Mouse (Mus musculus) gastrocnemius, postnatal 25 days (tissue): ENCODE measurements around the gene Spdye4a. TPM values are rescaled to one million over a fixed set of nuclear protein-coding genes. Genes with fewer than 3 reads are reported as not detected.

Experiments
- DNase-seq: peaks from one replicate; pipeline ENCODE4 v3.0.0; 2022
- long read RNA-seq, 2 experiments: library from polyadenylated mRNA; stranded (forward); transcript quantifications; one replicate each; pipeline ENCODE4 v2.0.0; 2021
- total RNA-seq, 2 experiments: library from RNA; stranded (reverse); gene quantifications; 1 replicate in 1 of 2; 2 replicates in 1 of 2; pipeline ENCODE4 v1.2.3; 2021

The Spdye4a gene
- total RNA-seq, result not detected
- long read RNA-seq, experiment 1, result 0 reads
- long read RNA-seq, experiment 2, result 0 reads

GRCm38 (mm10) chr5:143226790-143227189 lies at the start of gene Spdye4a:
Spdye4a (minus strand) TSS chr5:143226890.
- DNase-seq, result no peak

GRCm38 (mm10) chr5:143275761-143276160 lies 49.1 kb upstream of the Spdye4a start:
- DNase-seq, result no peak

GRCm38 (mm10) chr5:143272540-143273330 lies 46.0 kb upstream of the Spdye4a start:
- DNase-seq, result no peak

- DNase-seq, result no peak
Measured at GRCm38 (mm10) chr5:143272108-143272507, 45.4 kb upstream of the Spdye4a start.

GRCm38 (mm10) chr5:143271642-143272041 lies 45.0 kb upstream of the Spdye4a start:
- no peak for DNase-seq

DNA sequence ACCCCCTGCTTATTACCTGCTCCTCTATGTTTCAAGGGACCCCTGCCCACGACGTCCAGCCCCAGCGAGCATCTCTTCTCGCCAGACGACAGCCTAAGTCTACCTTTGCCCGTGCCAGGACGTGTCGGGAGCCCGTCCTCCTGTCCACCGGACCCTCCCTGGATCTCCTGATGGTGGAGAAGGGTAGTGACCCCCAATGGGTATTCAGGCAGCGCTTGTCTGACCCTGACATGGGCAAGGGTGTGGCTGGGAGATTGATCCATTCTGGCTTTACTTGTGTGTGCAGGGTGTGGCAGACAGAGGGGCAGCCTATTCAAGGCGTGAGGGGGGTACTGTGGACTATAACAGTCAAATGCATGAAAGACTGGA lies 43.4 kb upstream of the Spdye4a start:
- DNase-seq, result no peak

DNA sequence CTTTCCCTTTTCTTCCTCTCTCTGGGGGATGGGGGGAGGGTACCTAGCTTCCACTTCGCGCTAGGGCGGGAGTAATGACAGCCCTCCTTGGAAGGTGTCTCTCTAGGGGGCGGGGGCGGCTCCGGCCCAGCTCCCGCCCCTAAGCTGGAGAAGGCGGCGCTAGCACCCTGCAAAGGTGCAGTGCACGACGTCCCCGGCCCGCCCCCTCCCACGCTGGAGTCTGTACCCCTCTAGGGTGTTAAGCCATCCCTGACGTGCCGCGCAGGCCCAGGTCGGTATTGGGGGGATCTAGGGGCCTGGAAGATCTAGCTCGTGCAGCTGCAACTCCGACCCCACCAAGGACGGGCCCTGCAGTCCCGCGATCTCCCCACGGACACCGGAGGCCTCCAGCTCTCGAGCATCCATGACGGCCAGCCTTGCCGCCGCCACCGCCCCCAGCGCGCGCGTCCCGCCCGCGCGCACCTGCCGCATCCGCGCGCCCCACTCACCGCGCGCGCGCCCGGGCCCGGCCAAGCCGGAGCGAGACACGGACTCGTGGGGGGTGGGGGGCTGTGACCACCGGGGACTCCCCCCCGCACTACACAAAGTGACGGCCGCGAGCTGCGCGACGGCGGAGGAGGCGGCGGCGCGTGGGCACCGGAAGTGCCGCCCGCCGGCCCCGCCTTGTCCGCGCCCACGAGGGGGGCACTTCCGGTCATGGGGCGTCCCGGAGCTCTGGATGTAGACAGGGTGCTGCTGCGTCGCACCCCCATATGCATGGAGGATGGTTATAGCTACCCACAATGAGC lies 42.9 kb upstream of the Spdye4a start, which contains the start of gene Zfp316:
Gene Zfp316, minus strand, starts transcription at position 660 of the 788 bp plus-strand sequence.
- DNase-seq, result peak; percentile 61

DNA sequence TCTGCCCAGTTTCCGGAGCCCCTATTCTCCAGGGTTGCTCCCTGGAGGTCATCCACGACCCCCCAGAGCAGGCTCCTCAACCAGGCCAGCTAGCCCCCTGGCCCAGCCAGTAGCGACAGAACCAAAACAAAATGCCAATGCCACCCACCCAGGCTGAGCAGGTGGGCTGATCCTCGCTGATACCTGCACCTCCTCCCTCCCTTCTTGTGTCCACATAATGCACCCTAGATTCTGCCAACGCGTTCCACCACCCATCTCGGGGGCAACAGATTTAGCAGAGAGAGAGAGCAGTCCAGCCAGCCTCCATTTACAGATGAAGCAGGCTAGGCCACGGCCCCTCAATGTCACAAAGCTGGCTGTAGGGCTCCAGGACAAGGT lies 42.3 kb upstream of the Spdye4a start:
- no peak for DNase-seq

DNA sequence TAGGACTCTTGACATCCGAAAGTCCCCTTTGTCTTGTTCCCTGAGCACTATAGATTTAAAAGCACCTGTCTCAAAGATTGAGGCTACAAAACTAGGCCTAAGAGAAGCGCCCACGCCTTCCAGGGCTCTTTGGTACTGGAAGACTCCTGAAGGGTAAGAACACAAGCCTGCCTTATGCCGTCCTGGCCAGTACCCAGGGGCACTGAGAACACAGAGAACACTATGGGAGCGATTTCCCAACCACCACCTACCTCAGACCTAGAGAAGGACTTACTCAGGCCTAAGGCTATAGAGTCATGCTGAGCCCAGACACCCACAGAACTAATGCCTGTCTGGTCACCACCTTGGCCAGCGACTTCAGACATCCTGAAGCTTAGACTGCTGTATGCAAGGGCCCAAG lies 40.1 kb upstream of the Spdye4a start:
- DNase-seq, result no peak

DNA sequence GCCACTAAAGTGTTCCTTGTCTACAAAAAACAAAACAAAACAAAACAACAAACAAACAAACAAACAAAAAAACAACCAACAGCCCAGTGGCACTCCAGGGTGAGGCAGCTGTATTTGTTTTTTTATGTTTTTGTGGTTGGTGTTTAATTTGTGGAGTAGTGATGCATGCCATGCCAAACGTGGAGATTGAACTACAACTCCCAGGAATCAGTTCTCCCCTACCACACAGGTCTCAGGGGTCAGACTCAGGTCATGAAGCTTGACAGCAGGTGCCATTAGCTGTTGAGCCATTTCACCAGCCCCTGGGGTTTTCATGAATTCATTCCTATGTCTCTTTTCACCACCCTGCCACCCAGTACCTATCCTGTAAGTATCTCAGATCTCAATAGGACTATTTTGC lies 38.7 kb upstream of the Spdye4a start:
- no peak for DNase-seq

DNA sequence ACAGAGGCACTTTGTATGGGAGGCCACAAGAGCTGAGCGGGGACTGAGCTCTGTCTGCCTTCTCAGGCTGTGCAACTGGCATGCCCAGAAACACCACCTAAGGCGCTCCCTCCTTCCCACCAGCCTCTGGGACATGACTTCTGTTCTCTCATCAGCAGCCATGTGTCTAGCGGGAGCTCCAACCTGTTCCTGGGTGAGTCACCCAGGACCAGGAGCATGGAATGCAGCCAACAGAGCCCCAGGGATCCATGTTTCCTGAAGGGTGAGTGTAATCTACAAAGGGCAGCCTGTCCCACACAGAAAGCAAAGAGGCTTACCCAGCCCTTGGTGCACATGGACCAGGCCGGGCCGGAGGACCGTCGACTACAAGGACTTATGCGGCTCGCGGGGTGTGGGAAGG lies 38.0 kb upstream of the Spdye4a start:
- no peak for DNase-seq

DNA sequence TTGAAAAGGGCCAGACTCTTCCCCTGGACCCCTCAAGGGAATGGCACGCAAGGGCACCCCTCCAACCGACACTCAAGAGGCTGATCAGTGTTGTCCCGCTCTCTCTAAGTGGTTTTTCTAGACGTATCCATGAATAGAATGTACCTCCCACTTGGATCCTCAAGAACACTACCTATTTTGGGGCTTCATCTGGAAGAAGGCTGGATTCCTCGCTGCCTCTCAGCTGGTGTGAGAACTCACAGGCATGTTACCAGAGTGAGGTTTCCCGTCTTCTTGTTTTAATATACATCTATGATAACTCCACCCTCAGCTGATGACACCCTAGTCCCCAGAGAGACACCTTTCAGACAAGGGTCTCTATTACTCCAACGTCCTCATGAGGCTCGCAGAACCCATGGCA lies 34.9 kb upstream of the Spdye4a start:
- no peak for DNase-seq

DNA sequence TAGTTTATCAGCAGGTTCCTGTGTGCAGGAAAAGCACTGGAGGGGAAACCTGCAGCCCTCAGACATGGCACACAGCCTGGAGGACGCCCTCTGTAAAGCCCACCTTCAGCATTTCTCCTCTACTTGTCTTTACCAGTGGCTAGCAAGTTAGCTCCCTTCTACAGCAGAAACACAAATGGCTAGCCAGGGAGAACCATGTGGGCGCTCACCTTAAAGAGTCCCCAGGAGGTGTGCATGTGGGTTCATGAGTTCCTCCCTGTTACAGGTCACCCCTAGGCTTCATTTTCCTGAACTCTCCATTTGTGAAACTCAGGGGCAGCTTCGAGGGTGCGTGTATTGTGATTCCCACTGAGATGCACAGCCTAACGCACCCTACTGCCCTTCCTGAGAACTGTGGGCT lies 29.1 kb upstream of the Spdye4a start:
- no peak for DNase-seq

DNA sequence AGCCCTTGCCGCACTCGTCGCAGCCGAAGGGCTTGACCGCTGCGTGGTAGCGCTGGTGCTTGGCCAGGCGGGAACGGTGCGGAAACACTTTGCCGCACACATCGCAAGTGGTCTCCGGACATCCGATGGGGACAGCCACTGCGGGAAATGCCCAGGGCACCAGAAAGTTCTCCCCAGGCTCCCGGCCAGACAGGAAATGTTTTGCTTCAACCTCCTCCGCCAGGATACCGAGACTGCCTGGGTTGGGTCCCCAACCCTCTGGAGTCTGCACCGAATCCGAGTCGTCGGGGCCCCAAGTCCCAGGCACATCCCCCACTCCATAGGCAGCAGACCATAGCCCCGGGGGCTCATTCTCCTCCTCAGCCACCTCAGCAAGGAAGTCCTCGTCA lies 28.4 kb upstream of the Spdye4a start:
- DNase-seq, result no peak

- no peak for DNase-seq
Measured at GRCm38 (mm10) chr5:143254487-143255130, 27.9 kb upstream of the Spdye4a start.

- no peak for DNase-seq
Measured at GRCm38 (mm10) chr5:143253881-143254486, 27.3 kb upstream of the Spdye4a start.

DNA sequence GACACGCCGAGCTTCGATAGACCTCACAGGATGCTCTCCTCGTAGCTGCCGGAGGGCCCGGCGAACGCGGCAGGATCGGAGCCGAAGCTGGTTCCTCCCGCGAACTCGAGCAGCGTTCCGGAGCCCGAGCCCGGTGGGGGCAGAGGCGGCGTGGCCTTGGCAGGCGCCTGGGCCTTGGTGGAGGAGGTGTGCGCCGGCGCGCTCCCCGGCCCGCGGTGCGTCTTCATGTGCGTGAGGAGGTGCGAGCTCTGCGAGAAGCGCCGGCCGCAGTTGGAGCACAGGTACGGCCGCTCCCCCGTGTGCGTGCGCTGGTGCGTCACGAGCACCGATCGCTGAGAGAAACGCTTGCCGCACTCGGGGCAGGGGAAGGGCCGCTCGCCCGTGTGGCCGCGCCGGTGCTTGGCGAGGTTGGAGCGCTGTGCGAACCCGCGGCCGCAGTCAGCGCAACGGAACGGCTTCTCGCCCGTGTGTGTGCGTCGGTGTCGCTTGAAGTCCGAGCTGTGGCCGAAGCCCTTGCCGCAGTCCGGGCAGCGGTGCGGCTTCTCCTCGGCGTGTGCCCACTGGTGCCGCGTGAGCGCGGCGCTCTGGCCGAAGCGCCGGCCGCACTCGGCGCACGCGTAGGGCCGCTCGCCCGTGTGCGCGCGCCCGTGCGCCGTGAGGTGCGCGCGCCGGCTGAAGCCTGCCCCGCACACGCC lies 26.6 kb upstream of the Spdye4a start:
- DNase-seq, result no peak

GRCm38 (mm10) chr5:143252791-143253185 lies 26.1 kb upstream of the Spdye4a start:
- no peak for DNase-seq

DNA sequence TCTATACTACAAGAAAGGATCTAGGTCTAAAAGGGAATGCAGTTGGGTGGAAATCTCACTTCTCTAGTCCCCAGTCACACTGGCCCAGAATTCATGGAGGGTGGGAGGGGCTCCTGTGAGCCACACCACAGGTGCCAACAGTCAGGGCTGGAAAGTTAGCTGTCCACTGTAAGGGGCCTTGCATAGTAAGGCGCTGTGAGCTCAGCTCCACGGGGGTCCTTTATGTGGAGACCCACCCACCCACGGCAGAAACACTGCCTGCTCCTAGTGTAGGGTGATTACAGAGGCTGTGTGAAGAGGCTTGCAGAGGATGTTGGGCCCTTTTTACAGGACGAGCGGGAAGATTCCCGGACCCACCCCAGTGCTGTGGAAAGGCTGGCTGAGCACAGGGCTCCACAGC lies 25.3 kb upstream of the Spdye4a start:
- DNase-seq, result no peak

DNA sequence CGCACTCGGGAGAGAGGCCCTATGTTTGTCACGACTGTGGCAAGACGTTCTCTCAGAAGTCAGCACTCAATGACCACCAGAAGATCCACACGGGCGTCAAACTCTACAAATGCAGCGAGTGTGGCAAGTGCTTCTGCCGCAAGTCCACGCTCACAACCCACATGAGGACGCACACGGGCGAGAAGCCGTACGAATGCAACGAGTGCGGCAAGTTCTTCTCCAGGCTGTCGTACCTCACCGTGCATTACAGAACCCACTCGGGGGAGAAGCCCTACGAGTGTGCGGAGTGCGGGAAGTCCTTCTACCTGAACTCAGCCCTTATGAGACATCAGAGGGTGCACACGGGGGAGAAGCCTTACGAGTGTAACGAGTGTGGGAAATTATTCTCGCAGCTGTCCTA lies 18.2 kb upstream of the Spdye4a start:
- no peak for DNase-seq

GRCm38 (mm10) chr5:143236036-143236435 lies 9.3 kb upstream of the Spdye4a start:
- DNase-seq, result no peak
